Mouse (Mus musculus) layer of hippocampus, adult 18-20 months (tissue): ENCODE measurements around the gene Cacnb4. TPM values are rescaled to one million over a fixed set of nuclear protein-coding genes. Genes with fewer than 3 reads are reported as not detected.

Source experiments
- total RNA-seq, 2 experiments: library from RNA; stranded (reverse); gene quantifications; 2 replicates each; pipeline ENCODE4 v1.2.3; 2021

Gene Cacnb4
- total RNA-seq, 2 experiments from 2014 or later: 74.9 to 75.9 TPM

Other genes with a start within 250 kb of the Cacnb4 start
- gene Stam2, start 65.5 kb upstream of the Cacnb4 start, total RNA-seq: 10 to 100 TPM; 22.2 to 23.2 TPM
- gene Fmnl2, start 181.0 kb upstream of the Cacnb4 start, total RNA-seq: 10 to 100 TPM; 43.0 to 46.9 TPM